Mouse (Mus musculus) kidney, postnatal 0 days (tissue): ENCODE measurements around the gene 1700025G04Rik. TPM values are rescaled to one million over a fixed set of nuclear protein-coding genes. Genes with fewer than 3 reads are reported as not detected.
"Not testable (repeated sequence)": the region's sequence is repeated elsewhere in the genome, so short reads cannot be mapped to it uniquely, and the experiment has no call there.

Source experiments
- ATAC-seq: fragments of 200-750 bp; cut with Nextera tagmentation; replicated peaks from 2 replicates; pipeline ENCODE4 v1.8.0; 2017; ENCODE audit warnings: low read depth, moderate number of reproducible peaks, moderate TSS enrichment, moderate library complexity; ENCODE audit not compliant: low FRiP score
- DNase-seq: peaks from one replicate; pipeline ENCODE4 v3.0.0-alpha.2; 2016; ENCODE audit warnings: low spot score
- H3K27ac ChIP-seq: fragments of 300-500 bp; sonication (generic); 2 replicates; pipeline ENCODE4 v1.5.1; 2014; ENCODE audit warnings: mild to moderate bottlenecking
- H3K27me3 ChIP-seq: fragments of 300-500 bp; sonication (generic); 2 replicates; pipeline ENCODE4 v1.6.1; 2014; ENCODE audit warnings: low read length, mixed read lengths; ENCODE audit not compliant: insufficient read depth
- H3K36me3 ChIP-seq: fragments of 300-500 bp; sonication (generic); 2 replicates; pipeline ENCODE4 v1.6.1; 2014; ENCODE audit warnings: low read length, mixed read lengths; ENCODE audit not compliant: insufficient read depth
- H3K4me1 ChIP-seq: fragments of 300-500 bp; sonication (generic); replicated peaks from 2 replicates; pipeline ENCODE4 v1.6.1; 2014; ENCODE audit warnings: antibody characterized with exemption, low read length, mixed read lengths; ENCODE audit not compliant: insufficient read depth
- H3K4me2 ChIP-seq: fragments of 300-500 bp; sonication (generic); 2 replicates; pipeline ENCODE4 v1.6.1; 2014; ENCODE audit warnings: mild to moderate bottlenecking, low read length, moderate library complexity, mixed read lengths
- H3K4me3 ChIP-seq: fragments of 300-500 bp; sonication (generic); replicated peaks from 2 replicates; pipeline ENCODE4 v1.5.1; 2014; ENCODE audit warnings: low read depth, low read length
- H3K9ac ChIP-seq: fragments of 300-500 bp; sonication (generic); 2 replicates; pipeline ENCODE4 v1.6.1; 2014; ENCODE audit warnings: low read depth, low read length
- H3K9me3 ChIP-seq: fragments of 300-500 bp; sonication (generic); replicated peaks from 2 replicates; pipeline ENCODE4 v1.6.1; 2016; ENCODE audit warnings: low read length, inconsistent platforms, mixed read lengths
- CTCF ChIP-seq: IDR thresholded peaks from 2 replicates; pipeline ENCODE4 v1.5.1; 2016; ENCODE audit warnings: antibody characterized with exemption, low read depth, mild to moderate bottlenecking, moderate library complexity
- WGBS: fragments of 180-500 bp; shearing (Covaris S2); extraction: QIAGEN DNeasy Blood & Tissue Kit; methylation state at CpG from one replicate; pipeline ENCODE4 v1.1.7; 2014; 5-methylcytosine and 5-hydroxymethylcytosine counted together
- polyA plus RNA-seq: library from polyadenylated mRNA; unstranded; fragments of >200 nt; fragmentation: Nextera tagmentation; extraction: Ambion mirVana; gene quantifications from 2 replicates; pipeline ENCODE4 v1.2.1, GENCODE M21; 2015

The 1700025G04Rik gene
- polyA plus RNA-seq, 1 experiment from 2014 or later = 15.5 TPM

DNA sequence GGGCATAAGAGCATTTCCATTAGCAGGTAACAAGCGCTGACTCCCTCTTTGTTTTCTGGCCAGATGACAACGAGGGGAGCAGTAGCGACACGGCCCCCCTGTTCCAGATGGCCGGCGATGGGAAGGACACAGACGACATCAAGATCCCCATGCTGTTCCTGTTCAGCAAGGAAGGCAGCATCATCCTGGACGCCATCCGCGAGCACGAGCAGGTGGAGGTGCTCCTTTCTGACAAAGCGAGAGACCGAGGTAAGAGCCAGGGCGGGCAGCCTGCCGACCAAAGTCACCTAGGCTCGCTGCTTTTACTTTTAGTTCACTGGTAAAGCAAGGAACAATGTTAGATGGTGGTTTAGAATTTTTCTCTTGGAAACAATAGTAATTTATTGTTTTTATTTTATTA lies 278.5 kb downstream of the 1700025G04Rik start:
- no peaks in the 10 kb centered on the region for H3K27me3 ChIP-seq
- H3K4me2 ChIP-seq = no peak overlapping the region
- H3K9me3 ChIP-seq = no peaks in the 10 kb centered on the region
- no peak overlapping the region for H3K4me3 ChIP-seq
- 89% methylated on average over 16 of the region's 16 CpGs for WGBS
- no peak for DNase-seq
- no peaks in the 10 kb centered on the region for H3K4me1 ChIP-seq
- TF ChIP-seq CTCF = no peak
- ATAC-seq = no peak
- H3K27ac ChIP-seq = no peak overlapping the region
- no peak overlapping the region for H3K9ac ChIP-seq
- peaks cover 31% of the 10 kb centered on the region for H3K36me3 ChIP-seq

DNA sequence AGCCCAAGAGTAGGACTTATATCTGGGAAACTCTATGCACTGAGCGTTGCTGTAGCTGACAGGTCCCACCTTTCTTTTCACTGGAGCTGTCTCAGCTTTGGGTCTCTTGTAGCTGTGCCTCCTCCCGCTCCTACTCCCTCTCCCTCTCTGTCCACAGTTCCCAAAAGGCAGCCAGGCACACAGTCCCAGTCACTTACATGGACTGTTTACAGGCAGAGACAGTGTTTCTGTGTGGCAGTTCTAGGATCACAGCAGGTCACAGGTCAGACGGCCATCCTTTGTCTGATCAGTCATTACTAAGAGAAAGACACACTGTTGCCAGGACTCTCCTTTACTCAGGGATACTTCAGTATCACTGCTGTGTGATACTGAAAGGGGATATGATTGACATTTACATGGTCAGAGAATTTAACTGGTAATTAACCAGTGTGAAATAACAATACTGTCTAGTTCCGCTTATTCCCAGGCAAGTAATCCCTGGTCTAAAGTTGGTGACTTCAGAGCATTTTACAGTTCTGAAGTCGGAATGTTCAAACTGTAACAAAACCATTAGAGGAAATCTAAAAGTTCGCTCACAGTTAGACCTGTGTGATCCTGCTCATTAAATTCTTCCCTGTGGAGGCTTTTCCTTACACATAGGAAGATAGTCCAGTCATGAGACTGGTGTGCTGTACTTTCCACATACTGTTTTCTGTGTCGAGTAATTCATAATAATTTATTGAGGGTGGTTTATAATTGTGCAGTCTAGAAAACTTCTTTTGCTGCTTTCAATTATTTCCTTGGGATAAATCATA lies 279.1 kb downstream of the 1700025G04Rik start:
- H3K9me3 ChIP-seq = no peaks in the 10 kb centered on the region
- no peaks in the 10 kb centered on the region for H3K27me3 ChIP-seq
- H3K9ac ChIP-seq = no peak overlapping the region
- H3K4me3 ChIP-seq = no peak overlapping the region
- H3K4me2 ChIP-seq = no peak overlapping the region
- 76% methylated on average over 7 of the region's 7 CpGs for WGBS
- no peak for TF ChIP-seq CTCF
- H3K4me1 ChIP-seq = no peaks in the 10 kb centered on the region
- ATAC-seq = no peak
- no peak for DNase-seq
- peaks cover 34% of the 10 kb centered on the region for H3K36me3 ChIP-seq
- H3K27ac ChIP-seq = no peak overlapping the region

DNA sequence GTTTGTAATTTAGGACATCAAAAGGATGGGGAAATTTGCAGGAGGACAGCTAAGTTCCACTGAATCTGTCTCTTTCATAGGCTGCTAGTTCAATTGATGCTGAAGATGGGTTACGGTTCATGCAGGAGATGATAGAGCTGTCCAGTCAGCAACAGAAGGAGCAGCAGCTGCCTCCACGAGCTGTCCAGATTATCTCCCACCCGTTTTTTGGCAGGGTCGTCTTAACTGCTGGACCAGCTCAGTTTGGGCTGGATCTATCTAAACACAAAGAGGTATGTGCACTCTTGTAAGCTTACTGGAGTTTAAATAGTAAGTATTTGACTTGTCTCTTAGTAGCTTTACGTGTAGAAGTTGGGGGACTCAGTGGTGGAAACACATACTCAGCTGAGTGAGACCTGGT lies 282.6 kb downstream of the 1700025G04Rik start:
- no peak overlapping the region for H3K4me2 ChIP-seq
- 79% methylated on average over 5 of the region's 5 CpGs for WGBS
- H3K4me1 ChIP-seq = no peaks in the 10 kb centered on the region
- H3K9me3 ChIP-seq = no peaks in the 10 kb centered on the region
- H3K9ac ChIP-seq = no peak overlapping the region
- no peak overlapping the region for H3K27ac ChIP-seq
- no peak for TF ChIP-seq CTCF
- H3K4me3 ChIP-seq = no peak overlapping the region
- no peaks in the 10 kb centered on the region for H3K27me3 ChIP-seq
- DNase-seq (no peak), ATAC-seq (no peak)
- H3K36me3 ChIP-seq = peaks cover 31% of the 10 kb centered on the region

DNA sequence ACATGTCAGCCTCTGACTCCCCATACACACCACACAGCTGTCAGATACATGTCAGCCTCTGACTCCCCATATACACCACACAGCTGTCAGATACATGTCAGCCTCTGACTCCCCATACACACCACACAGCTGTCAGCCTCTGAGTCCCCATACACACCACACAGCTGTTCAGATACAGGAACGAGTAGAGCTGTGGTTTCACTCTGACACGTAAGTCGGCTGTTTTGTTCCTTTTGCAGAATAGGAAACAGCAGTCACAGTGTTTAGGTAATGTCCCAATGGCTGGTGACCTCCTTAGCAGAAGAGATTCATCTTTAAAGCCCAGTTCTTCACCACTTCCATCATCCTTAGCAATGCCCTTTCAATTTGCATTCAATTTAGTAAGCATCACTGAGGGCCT lies 287.1 kb downstream of the 1700025G04Rik start:
- H3K9me3 ChIP-seq, H3K9ac ChIP-seq, H3K4me2 ChIP-seq, DNase-seq, H3K4me1 ChIP-seq, H3K27ac ChIP-seq, H3K4me3 ChIP-seq, H3K27me3 ChIP-seq, ATAC-seq: not testable (repeated sequence)
- WGBS = 77% methylated on average over 3 of the region's 3 CpGs
- peaks cover 34% of the 10 kb centered on the region for H3K36me3 ChIP-seq
